Mouse (Mus musculus) forebrain, postnatal 0 days (tissue): ENCODE measurements around the gene Shtn1. TPM values are rescaled to one million over a fixed set of nuclear protein-coding genes. Genes with fewer than 3 reads are reported as not detected.

Experiments
- ATAC-seq: fragments of 200-750 bp; cut with Nextera tagmentation; 2 replicates; pipeline ENCODE4 v1.8.0; 2017; ENCODE audit warnings: mild to moderate bottlenecking, moderate library complexity
- DNase-seq: peaks from one replicate; pipeline ENCODE4 v3.0.0-alpha.2; 2015
- H3K27ac ChIP-seq: fragments of 300-500 bp; sonication (generic); 2 replicates; pipeline ENCODE4 v1.5.1; 2014; ENCODE audit warnings: low read depth, mild to moderate bottlenecking, antibody characterized with exemption, low read length, moderate library complexity, mixed read lengths
- H3K27me3 ChIP-seq: fragments of 300-500 bp; sonication (generic); 2 replicates; pipeline ENCODE4 v1.6.1; 2014; ENCODE audit warnings: mild to moderate bottlenecking, low read length, mixed read lengths; ENCODE audit not compliant: insufficient read depth
- H3K36me3 ChIP-seq: fragments of 300-500 bp; sonication (generic); 2 replicates; pipeline ENCODE4 v1.6.1; 2014; ENCODE audit warnings: mild to moderate bottlenecking, moderate library complexity; ENCODE audit not compliant: insufficient read depth
- H3K4me1 ChIP-seq: fragments of 300-500 bp; sonication (generic); 2 replicates; pipeline ENCODE4 v1.6.1; 2014; ENCODE audit warnings: antibody characterized with exemption; ENCODE audit not compliant: insufficient read depth
- H3K4me2 ChIP-seq: fragments of 300-500 bp; sonication (generic); 2 replicates; pipeline ENCODE4 v1.6.1; 2014; ENCODE audit warnings: low read depth, mild to moderate bottlenecking, moderate library complexity
- H3K4me3 ChIP-seq: fragments of 300-500 bp; sonication (generic); 2 replicates; pipeline ENCODE4 v1.5.1; 2014; ENCODE audit warnings: low read depth, low read length, mixed read lengths
- H3K9ac ChIP-seq: fragments of 300-500 bp; sonication (generic); 2 replicates; pipeline ENCODE4 v1.6.1; 2014; ENCODE audit warnings: mild to moderate bottlenecking
- H3K9me3 ChIP-seq: fragments of 300-500 bp; sonication (generic); 2 replicates; pipeline ENCODE4 v1.6.1; 2016; ENCODE audit warnings: low read length
- CTCF ChIP-seq: sonication (generic); IDR thresholded peaks from 2 replicates; pipeline ENCODE4 v1.5.1; 2016; ENCODE audit warnings: antibody characterized with exemption, control low read depth, low read depth
- WGBS: fragments of 180-500 bp; shearing (Covaris S2); extraction: QIAGEN DNeasy Blood & Tissue Kit; methylation state at CpG from one replicate; pipeline ENCODE4 v1.1.7; 2014; 5-methylcytosine and 5-hydroxymethylcytosine counted together
- polyA plus RNA-seq: library from polyadenylated mRNA; unstranded; fragments of >200 nt; fragmentation: Nextera tagmentation; extraction: Ambion mirVana; gene quantifications from 2 replicates; pipeline ENCODE4 v1.2.1, GENCODE M21; 2015
- total RNA-seq: library from RNA; depleted of rRNA; stranded (reverse); fragments of >200 nt; gene quantifications from 2 replicates; pipeline ENCODE4 v1.2.3, GENCODE M21; 2014

Gene Shtn1
- total and polyA plus RNA-seq, 2 experiments from 2014 or later, result 77.4 to 120 TPM

DNA sequence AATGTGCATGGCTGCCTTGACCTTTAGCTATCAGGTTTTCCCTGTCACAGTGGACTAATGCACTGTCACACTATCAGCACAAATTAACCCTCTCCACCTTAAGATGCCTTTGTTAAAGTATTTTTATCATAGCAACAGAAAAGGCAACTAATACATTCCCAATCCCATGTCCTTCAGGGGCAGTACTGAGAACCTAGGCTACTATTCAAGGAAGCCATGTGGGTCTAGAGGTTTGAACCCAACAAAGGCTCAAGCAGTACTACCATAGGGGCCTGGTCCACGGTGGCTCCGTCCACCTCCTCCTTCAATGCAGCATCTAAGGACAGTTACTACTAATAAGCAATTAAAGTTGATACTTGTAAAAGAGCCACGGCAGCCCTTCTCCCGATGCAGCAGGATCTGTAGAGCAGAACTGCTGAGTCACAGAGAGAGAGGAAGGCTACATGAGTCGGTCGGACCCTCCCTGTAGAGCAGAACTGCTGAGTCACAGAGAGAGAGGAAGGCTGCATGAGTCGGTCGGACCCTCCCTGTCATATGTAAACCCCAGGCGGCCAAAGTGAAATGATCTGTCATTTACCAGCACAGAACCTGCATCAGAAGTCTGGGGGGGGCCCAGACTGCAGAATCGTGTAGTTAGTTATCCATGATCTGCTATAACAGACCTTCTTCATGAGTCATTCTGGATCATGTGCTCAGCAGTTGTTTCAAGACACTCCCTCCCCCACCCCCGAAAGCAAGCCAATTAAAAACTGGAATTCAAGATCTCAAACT is 97.3 kb downstream of the Shtn1 start:
- no peak overlapping the region for H3K27ac ChIP-seq
- H3K27me3 ChIP-seq, result peaks cover 3% of the 10 kb centered on the region; the same call in 1 of the 2 replicates
- H3K4me1 ChIP-seq, result peaks cover 6% of the 10 kb centered on the region; the same call in 1 of the 2 replicates
- H3K4me2 ChIP-seq, result no peak overlapping the region
- WGBS, result 34% methylated on average over 11 of the region's 11 CpGs
- H3K4me3 ChIP-seq, result no peak overlapping the region
- no peak for TF ChIP-seq CTCF
- peak; percentile 64; the same call in 1 of the 2 replicates for ATAC-seq
- no peaks in the 10 kb centered on the region for H3K9me3 ChIP-seq
- H3K36me3 ChIP-seq, result peaks cover 23% of the 10 kb centered on the region
- no peak for DNase-seq
- no peak overlapping the region for H3K9ac ChIP-seq

DNA sequence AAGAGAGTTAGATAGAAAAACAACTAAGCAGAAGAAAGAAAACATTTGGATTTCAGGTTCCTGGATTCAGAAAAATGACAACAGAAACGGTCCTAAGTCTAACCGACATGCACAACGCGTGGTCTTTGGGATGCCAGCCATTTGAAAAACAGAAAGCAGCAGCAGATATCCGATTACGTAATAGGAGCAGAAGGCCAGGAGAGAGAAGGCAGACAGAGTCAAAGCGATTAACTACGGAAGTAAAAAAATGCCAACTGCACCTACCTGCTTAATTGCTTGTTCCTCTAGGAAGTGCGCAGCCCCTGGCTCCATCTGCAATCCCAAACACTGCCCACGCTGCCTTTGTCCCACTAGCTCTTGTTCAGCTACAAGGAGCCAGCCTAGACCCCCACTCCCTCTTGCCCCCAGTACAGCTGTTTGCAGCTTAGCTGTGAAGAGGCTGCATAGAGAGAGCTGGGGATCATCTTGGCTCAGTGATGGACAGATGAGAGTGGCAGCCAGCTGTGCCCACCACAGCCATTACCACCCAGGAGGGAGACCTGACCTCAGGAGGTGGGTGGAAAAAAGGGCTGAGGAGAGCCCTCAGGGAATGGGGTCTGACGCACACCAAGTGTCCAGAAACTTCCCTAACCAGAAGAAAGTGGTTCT is 100.6 kb downstream of the Shtn1 start:
- TF ChIP-seq CTCF, result no peak
- Histone ChIP-seq H3K27ac (no peak overlapping the region), H3K36me3 (peaks cover 28% of the 10 kb centered on the region), H3K27me3 (no peaks in the 10 kb centered on the region), H3K4me3 (no peak overlapping the region), H3K9me3 (no peaks in the 10 kb centered on the region), H3K9ac (no peak overlapping the region), H3K4me2 (no peak overlapping the region), H3K4me1 (peaks cover 6% of the 10 kb centered on the region; the same call in 1 of the 2 replicates)
- WGBS, result 73% methylated on average over 11 of the region's 11 CpGs
- DNase-seq (no peak), ATAC-seq (no peak)

DNA sequence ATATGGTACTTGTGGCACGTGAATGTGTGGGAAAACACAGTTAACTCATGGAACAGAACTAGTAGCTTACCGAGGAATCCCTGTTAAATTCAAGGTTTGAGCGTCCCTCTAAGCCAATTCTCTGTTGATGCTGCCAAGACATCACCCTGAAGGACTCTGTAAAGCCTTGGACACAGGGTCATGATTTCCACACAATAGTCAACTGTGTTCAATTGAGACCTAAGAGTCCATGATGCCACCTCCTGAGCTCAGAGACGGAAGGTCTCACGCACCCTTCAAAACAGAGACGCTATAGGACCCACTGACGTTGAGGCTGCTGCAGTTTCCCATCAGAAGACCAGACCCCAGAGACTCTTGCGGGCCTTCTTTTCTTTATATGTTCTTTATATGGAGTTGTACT is 101.8 kb downstream of the Shtn1 start:
- Histone ChIP-seq H3K4me3 (no peak overlapping the region), H3K36me3 (peaks cover 28% of the 10 kb centered on the region), H3K4me1 (peaks cover 6% of the 10 kb centered on the region), H3K27ac (no peak overlapping the region), H3K27me3 (no peaks in the 10 kb centered on the region), H3K9ac (no peak overlapping the region), H3K9me3 (no peaks in the 10 kb centered on the region), H3K4me2 (no peak overlapping the region)
- no peak for DNase-seq
- 84% methylated on average over 8 of the region's 8 CpGs for WGBS
- ATAC-seq, result no peak
- TF ChIP-seq CTCF, result no peak

DNA sequence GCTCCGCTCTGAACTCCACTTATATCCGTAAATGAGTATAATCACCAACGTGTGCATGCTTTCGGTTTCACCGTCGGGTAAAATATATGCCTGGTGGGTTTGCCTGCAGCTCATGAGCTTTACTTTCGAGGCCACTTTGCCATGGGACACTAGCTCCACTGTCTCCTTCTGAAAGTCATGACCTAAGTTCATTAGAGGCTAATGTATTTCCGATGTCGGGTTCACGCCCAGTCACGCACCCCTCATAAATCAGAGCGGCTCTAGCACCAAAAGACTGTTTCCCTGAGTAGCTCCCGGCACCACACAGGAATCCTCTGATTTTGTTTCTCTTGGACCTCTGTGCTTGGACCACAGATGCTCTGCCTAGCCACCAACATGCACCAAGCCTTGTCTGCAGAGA is 105.1 kb downstream of the Shtn1 start:
- H3K9ac ChIP-seq, result no peak overlapping the region
- no peak for DNase-seq
- no peaks in the 10 kb centered on the region for H3K27me3 ChIP-seq
- H3K4me2 ChIP-seq, result no peak overlapping the region
- TF ChIP-seq CTCF, result no peak
- H3K9me3 ChIP-seq, result no peaks in the 10 kb centered on the region
- no peak for ATAC-seq
- peaks cover 6% of the 10 kb centered on the region; the same call in 1 of the 2 replicates for H3K4me1 ChIP-seq
- H3K36me3 ChIP-seq, result peaks cover 18% of the 10 kb centered on the region; the same call in 1 of the 2 replicates
- no peak overlapping the region for H3K27ac ChIP-seq
- 90% methylated on average over 13 of the region's 13 CpGs for WGBS
- no peak overlapping the region for H3K4me3 ChIP-seq

DNA sequence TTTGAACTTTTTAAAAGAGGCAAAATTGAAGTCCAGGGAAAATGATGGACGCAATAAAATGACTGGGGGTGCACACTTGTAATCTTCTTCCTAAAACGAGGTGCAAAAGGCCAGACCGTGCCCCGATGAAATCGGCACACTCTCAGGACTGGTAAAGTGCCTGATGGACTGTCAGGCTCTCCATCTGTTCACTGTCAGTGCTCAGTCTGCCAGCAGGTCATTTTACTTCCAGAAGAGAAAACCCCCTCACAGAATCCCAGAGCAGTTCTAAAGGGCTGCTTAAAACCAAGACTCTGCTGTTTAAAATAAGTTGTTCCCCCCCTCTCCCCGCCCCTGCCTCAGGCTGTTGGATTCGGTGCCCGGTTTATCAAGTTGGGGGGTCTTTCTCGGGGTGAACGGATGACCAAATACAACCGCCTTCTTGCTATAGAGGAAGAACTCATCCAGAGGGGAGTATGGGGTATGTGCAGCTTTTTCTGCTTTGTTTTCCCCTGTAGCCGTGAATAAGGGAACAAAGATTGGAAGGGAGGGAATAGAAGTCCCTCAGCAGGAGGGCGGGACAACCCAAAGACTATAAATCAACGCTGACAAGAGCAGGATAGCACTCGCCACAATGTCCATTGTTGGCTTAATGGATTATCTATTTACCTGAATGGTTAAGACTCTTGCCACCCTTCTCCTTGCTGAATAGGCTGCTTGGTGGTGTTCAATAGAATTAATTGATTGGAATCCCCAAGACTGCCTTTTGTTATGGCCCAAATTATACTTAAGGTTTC is 107.0 kb downstream of the Shtn1 start:
- H3K4me3 ChIP-seq, result no peak overlapping the region
- ATAC-seq (peak; percentile 79), DNase-seq (peak; percentile 48)
- H3K9me3 ChIP-seq, result no peaks in the 10 kb centered on the region
- no peak for TF ChIP-seq CTCF
- H3K27me3 ChIP-seq, result no peaks in the 10 kb centered on the region
- WGBS, result 15% methylated on average over 15 of the region's 15 CpGs
- peaks cover 8% of the 10 kb centered on the region; the same call in 1 of the 2 replicates for H3K36me3 ChIP-seq
- peaks cover 6% of the 10 kb centered on the region; the same call in 1 of the 2 replicates for H3K4me1 ChIP-seq
- H3K27ac ChIP-seq, result no peak overlapping the region; the same call in 1 of the 2 replicates
- H3K9ac ChIP-seq, result no peak overlapping the region; the same call in 1 of the 2 replicates
- no peak overlapping the region for H3K4me2 ChIP-seq

DNA sequence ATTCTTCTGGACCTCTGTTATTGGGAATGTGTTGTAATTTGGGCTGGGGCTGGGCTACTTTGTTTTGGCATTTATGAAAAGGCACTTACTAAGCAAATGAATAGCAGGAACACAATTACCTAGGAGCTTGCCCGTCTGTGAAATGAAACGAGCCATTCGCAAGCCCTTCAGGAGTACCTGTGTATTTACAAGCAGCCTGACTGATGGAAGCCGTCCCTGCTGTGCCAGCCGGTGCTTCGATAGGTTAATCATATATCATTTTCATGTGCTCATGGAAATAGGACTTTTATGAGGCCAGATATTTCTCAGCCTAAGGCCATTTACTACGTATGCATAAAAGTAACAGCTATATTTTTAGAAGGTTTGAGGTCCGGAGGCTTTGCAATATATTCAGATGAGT is 112.9 kb downstream of the Shtn1 start:
- H3K27ac ChIP-seq, result no peak overlapping the region
- H3K36me3 ChIP-seq, result no peaks in the 10 kb centered on the region; the same call in 1 of the 2 replicates
- DNase-seq, result no peak
- WGBS, result 53% methylated on average over 8 of the region's 8 CpGs
- H3K4me1 ChIP-seq, result no peaks in the 10 kb centered on the region
- H3K27me3 ChIP-seq, result no peaks in the 10 kb centered on the region
- no peak for TF ChIP-seq CTCF
- H3K9ac ChIP-seq, result no peak overlapping the region
- no peak overlapping the region for H3K4me2 ChIP-seq
- H3K9me3 ChIP-seq, result no peaks in the 10 kb centered on the region
- H3K4me3 ChIP-seq, result no peak overlapping the region
- no peak for ATAC-seq
